Mouse (Mus musculus) CD4-positive, CD25-positive, alpha-beta regulatory T cell, adult 9 weeks (primary cell): ENCODE measurements around the gene Gm16181. TPM values are rescaled to one million over a fixed set of nuclear protein-coding genes. Genes with fewer than 3 reads are reported as not detected.

ENCODE experiments used
- polyA plus RNA-seq: library from polyadenylated mRNA; unstranded; fragments of 100-300 nt; shearing (Covaris generic); gene quantifications from one replicate; pipeline ENCODE4 v1.2.1, GENCODE M21; 2017

The Gm16181 gene
- polyA plus RNA-seq = 1.2 TPM

GRCm38 (mm10) chr17:35220156-35220952 lies at the start of gene Gm16181:
Gene Gm16181, plus strand, starts transcription at chr17:35220834.

GRCm38 (mm10) chr17:35175968-35176367 lies 44.7 kb upstream of the Gm16181 start, which contains the start of gene Aif1:
Gene Aif1, minus strand, starts transcription at chr17:35176068.

GRCm38 (mm10) chr17:35187959-35188610 lies 32.5 kb upstream of the Gm16181 start, which contains the start of gene Lst1:
Gene Lst1, minus strand, starts transcription at chr17:35188439.

GRCm38 (mm10) chr17:35193881-35194843 lies 26.5 kb upstream of the Gm16181 start, which contains the start of gene Ltb:
Gene Ltb, plus strand, starts transcription at chr17:35194439.

GRCm38 (mm10) chr17:35201787-35202186 lies 18.8 kb upstream of the Gm16181 start, which contains the start of gene Tnf:
Gene Tnf, minus strand, starts transcription at chr17:35202007.

GRCm38 (mm10) chr17:35204494-35205379 lies 15.9 kb upstream of the Gm16181 start, which contains the start of gene Lta:
Gene Lta, minus strand, starts transcription at chr17:35205351.

GRCm38 (mm10) chr17:35233114-35233980 lies 12.7 kb downstream of the Gm16181 start, which contains the start of gene Atp6v1g2:
Gene Atp6v1g2, plus strand, starts transcription at chr17:35233660.

GRCm38 (mm10) chr17:35235614-35236389 lies 15.2 kb downstream of the Gm16181 start, which contains the start of gene Nfkbil1:
Gene Nfkbil1, minus strand, starts transcription at chr17:35235792.

GRCm38 (mm10) chr17:35241305-35242014 lies 20.8 kb downstream of the Gm16181 start, which contains the start of gene Ddx39b:
Gene Ddx39b, plus strand, starts transcription at chr17:35241746.

GRCm38 (mm10) chr17:35262664-35263522 lies 42.3 kb downstream of the Gm16181 start, which contains the start of gene H2-D1:
Gene H2-D1, plus strand, starts transcription at chr17:35262730.

Other genes with a start within 250 kb of the Gm16181 start
- gene Hspa1a, start 248.7 kb upstream of the Gm16181 start, polyA plus RNA-seq = 0.56 TPM
- not detected for gene Hspa1l, start 248.1 kb upstream of the Gm16181 start, polyA plus RNA-seq
- gene Lsm2, start 239.0 kb upstream of the Gm16181 start, polyA plus RNA-seq = 38.4 TPM
- gene Vars, start 219.8 kb upstream of the Gm16181 start, polyA plus RNA-seq = 124 TPM
- 0.17 TPM for gene Vwa7, start 204.3 kb upstream of the Gm16181 start, polyA plus RNA-seq
- 3.2 TPM for gene Sapcd1, start 192.8 kb upstream of the Gm16181 start, polyA plus RNA-seq
- gene Msh5, start 174.1 kb upstream of the Gm16181 start, polyA plus RNA-seq = 2.7 TPM
- 654 TPM for gene Clic1, start 170.9 kb upstream of the Gm16181 start, polyA plus RNA-seq
- 3.6 TPM for gene Ddah2, start 161.8 kb upstream of the Gm16181 start, polyA plus RNA-seq
- gene Ly6g6c, start 155.4 kb upstream of the Gm16181 start, polyA plus RNA-seq = not detected
- gene Mpig6b, start 154.7 kb upstream of the Gm16181 start, polyA plus RNA-seq = not detected
- not detected for gene Ly6g6e, start 143.9 kb upstream of the Gm16181 start, polyA plus RNA-seq
- not detected for gene Ly6g6d, start 142.8 kb upstream of the Gm16181 start, polyA plus RNA-seq
- gene Ly6g6f, start 135.2 kb upstream of the Gm16181 start, polyA plus RNA-seq = not detected
- gene Abhd16a, start 131.6 kb upstream of the Gm16181 start, polyA plus RNA-seq = 84.0 TPM
- not detected for gene Ly6g5c, start 112.6 kb upstream of the Gm16181 start, polyA plus RNA-seq
- 2.5 TPM for gene Ly6g5b, start 105.4 kb upstream of the Gm16181 start, polyA plus RNA-seq
- 70.3 TPM for gene Gpank1, start 99.4 kb upstream of the Gm16181 start, polyA plus RNA-seq
- 338 TPM for gene Csnk2b, start 98.8 kb upstream of the Gm16181 start, polyA plus RNA-seq
- gene D17H6S53E, start 94.5 kb upstream of the Gm16181 start, polyA plus RNA-seq = 4.3 TPM
- not detected for gene Apom, start 88.8 kb upstream of the Gm16181 start, polyA plus RNA-seq
- 57.4 TPM for gene Bag6, start 85.7 kb upstream of the Gm16181 start, polyA plus RNA-seq
- 29.3 TPM for gene Prrc2a, start 55.9 kb upstream of the Gm16181 start, polyA plus RNA-seq
- 5.1 TPM for gene Aif1, start 44.8 kb upstream of the Gm16181 start, polyA plus RNA-seq
- 11.8 TPM for gene Lst1, start 32.4 kb upstream of the Gm16181 start, polyA plus RNA-seq
- gene Ltb, start 26.4 kb upstream of the Gm16181 start, polyA plus RNA-seq = 818 TPM
- gene Tnf, start 18.8 kb upstream of the Gm16181 start, polyA plus RNA-seq = 55.3 TPM
- 130 TPM for gene Lta, start 15.5 kb upstream of the Gm16181 start, polyA plus RNA-seq
- gene Atp6v1g2, start 12.8 kb downstream of the Gm16181 start, polyA plus RNA-seq = 5.8 TPM
- 10.5 TPM for gene Nfkbil1, start 15.0 kb downstream of the Gm16181 start, polyA plus RNA-seq
- 286 TPM for gene Ddx39b, start 20.9 kb downstream of the Gm16181 start, polyA plus RNA-seq
- 5,181 TPM for gene H2-D1, start 41.9 kb downstream of the Gm16181 start, polyA plus RNA-seq
- gene H2-Q1, start 99.6 kb downstream of the Gm16181 start, polyA plus RNA-seq = 0.15 TPM
- 20.2 TPM for gene H2-Q2, start 121.4 kb downstream of the Gm16181 start, polyA plus RNA-seq
- 45.7 TPM for gene H2-Q4, start 158.8 kb downstream of the Gm16181 start, polyA plus RNA-seq
- 903 TPM for gene H2-Q6, start 204.0 kb downstream of the Gm16181 start, polyA plus RNA-seq
- gene H2-Q7, start 218.3 kb downstream of the Gm16181 start, polyA plus RNA-seq = 2,503 TPM
- 22.9 TPM for gene H2-Q10, start 249.3 kb downstream of the Gm16181 start, polyA plus RNA-seq